Mouse (Mus musculus): ENCODE data around the gene Fam20a. TPM values are rescaled to one million over a fixed set of nuclear protein-coding genes. Genes with fewer than 3 reads are reported as not detected.

Gene Fam20a
- polyA plus RNA-seq, 1 experiment from 2014 or later: 2.3 TPM

GRCm38 (mm10) chr11:109621183-109621582 is 100.9 kb downstream of the Fam20a start:
- Histone ChIP-seq H3K4me1 (0 out of 2 replicates have a peak, but pooled peaks cover 5% of the 10 kb centered on the region), H3K36me3 (no peaks in the 10 kb centered on the region), H3K4me3 (replicated peaks) (no peak overlapping the region), H3K9ac (no peak overlapping the region), H3K27me3 (replicated peaks) (no peaks in the 10 kb centered on the region), H3K27ac (no peak overlapping the region), H3K4me2 (no peak overlapping the region), H3K9me3 (no peaks in the 10 kb centered on the region)
- WGBS: 20% methylated on average over 2 of the region's 2 CpGs
- no peak for ATAC-seq (ENCODE audit: insufficient read depth, low FRiP score, low read depth)

DNA sequence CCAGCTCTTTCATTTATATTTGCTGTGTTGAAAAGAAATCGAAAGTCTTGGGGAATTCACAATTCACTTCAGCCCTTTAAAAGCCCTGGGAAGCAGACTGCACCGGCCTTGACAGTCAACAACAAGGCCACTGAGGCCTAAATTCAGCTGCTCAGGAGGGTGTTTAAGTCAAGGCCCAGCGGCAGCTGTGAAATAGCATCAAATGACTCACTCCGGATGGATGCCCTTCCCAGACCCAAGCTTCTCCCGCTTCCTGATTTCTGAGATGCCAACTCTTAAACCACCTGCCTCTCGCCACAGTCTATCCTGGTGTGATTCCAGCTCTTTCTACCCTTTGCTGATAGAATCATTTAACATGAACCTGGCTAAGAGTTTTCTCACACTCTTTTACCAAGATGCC is 101.7 kb downstream of the Fam20a start:
- Histone ChIP-seq H3K4me2 (no peak overlapping the region), H3K27me3 (replicated peaks) (no peaks in the 10 kb centered on the region), H3K27ac (no peak overlapping the region), H3K4me3 (replicated peaks) (no peak overlapping the region), H3K4me1 (0 out of 2 replicates have a peak, but pooled peaks cover 5% of the 10 kb centered on the region), H3K36me3 (no peaks in the 10 kb centered on the region), H3K9ac (no peak overlapping the region), H3K9me3 (no peaks in the 10 kb centered on the region)
- ATAC-seq (ENCODE audit: insufficient read depth, low FRiP score, low read depth): no peak
- 71% methylated on average over 6 of the region's 6 CpGs for WGBS

Other genes starting within 250 kb of the Fam20a start
- gene Arsg, start 248.9 kb downstream of the Fam20a start, polyA plus RNA-seq (2015; fragmentation: Nextera tagmentation; extraction: Ambion mirVana): 3.6 and 3.8 TPM in 2 replicates
- gene Slc16a6, start 248.7 kb downstream of the Fam20a start, polyA plus RNA-seq (2015; fragmentation: Nextera tagmentation; extraction: Ambion mirVana): 10.3 and 12.9 TPM in 2 replicates
- gene Wipi1, start 110.3 kb downstream of the Fam20a start, polyA plus RNA-seq (2015; fragmentation: Nextera tagmentation; extraction: Ambion mirVana): 36.4 and 37.5 TPM in 2 replicates
- gene Prkar1a, start 72.9 kb downstream of the Fam20a start, polyA plus RNA-seq (2015; fragmentation: Nextera tagmentation; extraction: Ambion mirVana): 291 and 297 TPM in 2 replicates
- not detected in 2 replicates for gene 1700012B07Rik, start 105.8 kb upstream of the Fam20a start, polyA plus RNA-seq (2015; fragmentation: Nextera tagmentation; extraction: Ambion mirVana)

All from stomach, embryonic 15.5 days (tissue).